Mouse (Mus musculus): Measurements from ENCODE around the gene Kcnmb1.

DNA sequence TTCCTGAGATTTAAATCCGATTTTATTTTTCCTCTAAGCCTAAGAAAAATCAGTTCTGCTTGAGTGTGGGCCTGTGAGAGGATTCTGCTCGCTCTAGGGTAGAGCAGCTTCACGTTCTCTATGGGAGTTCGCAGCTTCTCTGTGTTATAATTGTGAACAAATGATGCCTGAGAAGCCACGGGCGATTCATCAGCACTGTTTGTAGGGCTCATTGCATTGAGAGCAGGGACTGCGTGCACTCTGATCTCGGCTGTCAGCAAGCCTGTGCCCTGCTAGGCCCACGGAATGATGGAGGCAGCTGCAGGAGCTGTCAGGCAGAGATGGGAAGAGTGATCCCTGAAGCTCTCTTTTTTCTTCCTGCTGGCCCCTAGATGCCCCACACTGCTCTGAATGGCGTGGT is 35.4 kb downstream of the Kcnmb1 start:
- TF ChIP-seq POLR2A (IDR thresholded peaks at IDR 0.05; ENCODE audit: extremely low read depth, insufficient read depth, low read length) (no peak), CTCF (IDR thresholded peaks at IDR 0.05; ENCODE audit: extremely low read depth, insufficient read depth, low read length) (no peak)
